Mouse (Mus musculus): ENCODE measurements around the gene Zkscan6. TPM values are rescaled to one million over a fixed set of nuclear protein-coding genes. Genes with fewer than 3 reads are reported as not detected.

Gene Zkscan6
- polyA plus RNA-seq (2017; shearing (Covaris generic)): 10 to 100 TPM; 25.7 to 30.5 TPM

DNA sequence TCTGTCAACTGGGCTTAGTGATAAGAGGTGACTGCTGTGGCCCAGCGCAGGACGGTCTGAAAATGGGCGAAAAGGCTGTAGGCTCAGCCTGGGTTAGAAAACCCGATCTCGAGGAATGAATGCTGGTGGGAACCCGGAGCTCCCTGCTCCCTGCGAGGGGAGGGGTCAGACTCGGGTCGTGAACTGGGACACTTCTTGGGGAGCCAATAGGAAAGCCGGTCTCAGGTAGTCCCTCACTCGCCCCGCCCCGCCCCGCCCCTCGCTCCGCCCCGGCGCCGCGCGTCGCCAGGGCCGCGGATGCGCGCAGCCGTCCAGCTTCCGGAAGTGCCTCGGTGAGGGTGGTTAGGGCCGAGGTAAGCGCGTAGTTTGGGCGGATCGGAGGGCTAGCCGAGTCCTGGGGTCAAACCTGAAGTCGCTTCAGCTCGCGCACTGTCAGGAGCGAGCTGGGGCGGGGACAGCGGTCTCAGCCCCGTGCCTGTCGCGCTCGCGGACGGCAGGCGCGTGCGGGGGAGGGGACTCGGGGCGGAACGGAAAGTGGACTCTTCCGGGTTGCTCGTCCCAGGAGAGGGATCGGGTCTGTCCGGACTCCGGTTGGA, at the start of gene Zkscan6:
Zkscan6 (plus strand) TSS at position 267 of the 596 bp plus-strand sequence.

DNA sequence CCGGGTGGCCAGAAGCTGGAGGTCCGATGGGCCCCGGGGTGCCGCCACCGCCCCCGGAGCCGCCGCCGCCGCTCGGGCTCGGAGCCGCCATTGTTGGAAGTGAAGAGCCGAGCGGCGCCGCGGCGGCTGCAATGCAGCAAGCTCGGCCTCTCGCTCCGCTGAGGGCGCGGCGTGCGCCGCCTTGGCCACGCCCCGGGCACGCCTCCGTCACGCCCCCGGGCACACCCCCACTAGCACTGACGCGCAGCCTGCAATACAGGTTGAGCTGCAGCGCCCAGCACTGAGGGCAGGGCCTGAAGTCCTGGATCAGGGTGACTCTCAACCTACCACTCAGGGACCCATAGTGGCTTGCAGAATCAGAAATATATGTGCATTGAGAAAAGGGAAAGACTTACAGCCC, 18.8 kb upstream of the Zkscan6 start, which contains the start of gene Map2k4:
Map2k4 (minus strand) TSS at position 144 of the 400 bp plus-strand sequence.

Other genes with a start within 250 kb of the Zkscan6 start
- 10 to 100 TPM; 43.2 to 43.7 TPM for gene Map2k4, start 18.9 kb upstream of the Zkscan6 start, polyA plus RNA-seq (2017; shearing (Covaris generic))

Measured in inflammation-experienced regulatory T-cells (primary cell).